Mouse (Mus musculus) MEL (cell line): ENCODE results near the gene Itgae. TPM values are rescaled to one million over a fixed set of nuclear protein-coding genes. Genes with fewer than 3 reads are reported as not detected.

Experiments used
- DNase-seq: peaks from one replicate; pipeline ENCODE4 v3.0.0; 2011; ENCODE audit warnings: low read depth, low spot score
- H3K27ac ChIP-seq: 2 replicates; pipeline ENCODE4 v1.5.1; 2012; ENCODE audit warnings: low read depth, mild to moderate bottlenecking, control low read depth, low read length, moderate library complexity; ENCODE audit not compliant: control insufficient read depth
- H3K27me3 ChIP-seq, 2 experiments: fragments of 150-350 bp in 1 of 2; sonication (generic) in 1 of 2; 2 replicates each; pipeline ENCODE4 v1.6.1; 2012; ENCODE audit warnings: low read length in 2 of 2, mild to moderate bottlenecking in 2 of 2, improper control_type of control experiment in 1 of 2, moderate library complexity in 1 of 2; ENCODE audit not compliant: insufficient read depth in 2 of 2, control insufficient read depth in 1 of 2
- H3K36me3 ChIP-seq, 2 experiments: 2 replicates each; pipeline ENCODE4 v1.6.1; 2012 to 2014; ENCODE audit warnings: low read length in 2 of 2, improper control_type of control experiment in 1 of 2, inconsistent platforms in 1 of 2, mild to moderate bottlenecking in 1 of 2; ENCODE audit not compliant: insufficient read depth in 2 of 2, control insufficient read depth in 1 of 2
- H3K4me1 ChIP-seq, 2 experiments: fragments of 150-350 bp in 1 of 2; sonication (generic) in 1 of 2; 2 replicates each; pipeline ENCODE4 v1.6.1; 2012; ENCODE audit warnings: low read length in 2 of 2, improper control_type of control experiment in 1 of 2, mild to moderate bottlenecking in 1 of 2; ENCODE audit not compliant: insufficient read depth in 2 of 2, control insufficient read depth in 1 of 2
- H3K4me3 ChIP-seq, 2 experiments: fragments of 150-350 bp in 1 of 2; sonication (generic) in 1 of 2; 2 replicates each; pipeline ENCODE4 v1.5.1; 2012; ENCODE audit warnings: low read depth in 2 of 2, low read length in 2 of 2, mild to moderate bottlenecking in 2 of 2, moderate library complexity in 2 of 2, control low read depth in 1 of 2, improper control_type of control experiment in 1 of 2; ENCODE audit not compliant: control insufficient read depth in 1 of 2, insufficient read depth in 1 of 2
- H3K79me2 ChIP-seq: 2 replicates; pipeline ENCODE4 v1.6.1; 2012; ENCODE audit warnings: mild to moderate bottlenecking, low read length, moderate library complexity; ENCODE audit not compliant: control insufficient read depth, poor library complexity, insufficient read depth
- H3K9ac ChIP-seq: 2 replicates; pipeline ENCODE4 v1.6.1; 2012; ENCODE audit warnings: low read depth, mild to moderate bottlenecking, control low read depth, low read length, moderate library complexity; ENCODE audit not compliant: control insufficient read depth, poor library complexity, severe bottlenecking
- H3K9me3 ChIP-seq: fragments of 150-350 bp; sonication (generic); replicated peaks from 2 replicates; pipeline ENCODE4 v1.6.1; 2012; ENCODE audit warnings: mild to moderate bottlenecking, low read length, improper control_type of control experiment, moderate library complexity; ENCODE audit not compliant: insufficient read depth
- CTCF ChIP-seq, 3 experiments: IDR thresholded peaks in 2 of 3; conservative IDR thresholded peaks in 1 of 3; 2 replicates each; pipeline ENCODE4 v1.5.1; 2011 to 2012; ENCODE audit warnings: low read length in 3 of 3, low read depth in 2 of 3, mild to moderate bottlenecking in 2 of 3, improper control_type of control experiment in 1 of 3, inconsistent platforms in 1 of 3, mixed read lengths in 1 of 3, moderate library complexity in 1 of 3; ENCODE audit not compliant: control insufficient read depth in 1 of 3, insufficient read depth in 1 of 3, poor library complexity in 1 of 3, severe bottlenecking in 1 of 3
- E2F4 ChIP-seq: IDR thresholded peaks from 2 replicates; pipeline ENCODE4 v1.6.1; 2011; ENCODE audit warnings: low read depth, low read length, improper control_type of control experiment, borderline replicate concordance
- ELF1 ChIP-seq: IDR thresholded peaks from 2 replicates; pipeline ENCODE4 v1.6.1; 2014; ENCODE audit warnings: low read depth, mild to moderate bottlenecking, inconsistent platforms, low read length, improper control_type of control experiment, moderate library complexity
- GABPA ChIP-seq: IDR thresholded peaks from 2 replicates; pipeline ENCODE4 v1.6.1; 2012; ENCODE audit warnings: low read depth, mild to moderate bottlenecking, inconsistent platforms, low read length, improper control_type of control experiment, moderate library complexity
- KAT2A ChIP-seq: conservative IDR thresholded peaks from 2 replicates; pipeline ENCODE4 v1.6.1; 2012; ENCODE audit warnings: low read depth, low read length, improper control_type of control experiment, inconsistent platforms
- MAZ ChIP-seq: IDR thresholded peaks from 2 replicates; pipeline ENCODE4 v1.6.1; 2012; ENCODE audit warnings: low read depth, mild to moderate bottlenecking, inconsistent platforms, low read length, improper control_type of control experiment
- MXI1 ChIP-seq: IDR thresholded peaks from 2 replicates; pipeline ENCODE4 v1.6.1; 2011; ENCODE audit warnings: mild to moderate bottlenecking, low read depth, low read length, improper control_type of control experiment
- MYB ChIP-seq: IDR thresholded peaks from 2 replicates; pipeline ENCODE4 v1.6.1; 2011; ENCODE audit warnings: mild to moderate bottlenecking, low read depth, low read length, improper control_type of control experiment
- NRF1 ChIP-seq: IDR thresholded peaks from 2 replicates; pipeline ENCODE4 v1.6.1; 2014; ENCODE audit warnings: low read depth, mild to moderate bottlenecking, inconsistent platforms, low read length, improper control_type of control experiment, moderate library complexity; ENCODE audit not compliant: poor library complexity, insufficient read depth, severe bottlenecking
- RCOR1 ChIP-seq: IDR thresholded peaks from 2 replicates; pipeline ENCODE4 v1.6.1; 2012; ENCODE audit warnings: low read depth, mild to moderate bottlenecking, inconsistent platforms, low read length, improper control_type of control experiment
- SMC3 ChIP-seq: IDR thresholded peaks from 2 replicates; pipeline ENCODE4 v1.6.1; 2011; ENCODE audit warnings: low read depth, low read length, improper control_type of control experiment
- TCF12 ChIP-seq: IDR thresholded peaks from 2 replicates; pipeline ENCODE4 v1.6.1; 2014; ENCODE audit warnings: low read depth, mild to moderate bottlenecking, inconsistent platforms, low read length, improper control_type of control experiment, moderate library complexity
- USF2 ChIP-seq, 2 experiments: IDR thresholded peaks; 2 replicates each; pipeline ENCODE4 v1.6.1; 2011 to 2012; ENCODE audit warnings: improper control_type of control experiment in 2 of 2, low read length in 2 of 2, borderline replicate concordance in 1 of 2, inconsistent platforms in 1 of 2, low read depth in 1 of 2, mild to moderate bottlenecking in 1 of 2; ENCODE audit not compliant: insufficient read depth in 1 of 2
- ZC3H11A ChIP-seq: IDR thresholded peaks from 2 replicates; pipeline ENCODE4 v1.6.1; 2012; ENCODE audit warnings: low read depth, mild to moderate bottlenecking, inconsistent platforms, low read length, improper control_type of control experiment
- ZMIZ1 ChIP-seq: IDR thresholded peaks from 2 replicates; pipeline ENCODE4 v1.6.1; 2012; ENCODE audit warnings: low read depth, mild to moderate bottlenecking, inconsistent platforms, low read length, improper control_type of control experiment, moderate library complexity
- ZNF384 ChIP-seq: IDR thresholded peaks from 2 replicates; pipeline ENCODE4 v1.6.1; 2012; ENCODE audit warnings: low read depth, mild to moderate bottlenecking, inconsistent platforms, low read length, improper control_type of control experiment
- polyA plus RNA-seq, 2 experiments: library from polyadenylated mRNA; stranded (reverse) in 1 of 2; unstranded in 1 of 2; fragments of >175 nt in 1 of 2; fragments of >200 nt in 1 of 2; gene quantifications; 2 replicates each; pipeline versions ENCODE4 v1.2.1 to v1.2.4; 2012; ENCODE audit warnings: low replicate concordance in 2 of 2, low read depth in 1 of 2; ENCODE audit not compliant: insufficient read length in 2 of 2, insufficient read depth in 1 of 2, missing spikeins in 1 of 2
- total RNA-seq: library from RNA; depleted of rRNA; stranded (reverse); fragments of 300-350 nt; gene quantifications from 2 replicates; pipeline ENCODE4 v1.2.3, GENCODE M21; 2012

Gene Itgae
- total and polyA plus RNA-seq, 3 experiments: 0.04 to 0.22 TPM; not detected in 1

DNA sequence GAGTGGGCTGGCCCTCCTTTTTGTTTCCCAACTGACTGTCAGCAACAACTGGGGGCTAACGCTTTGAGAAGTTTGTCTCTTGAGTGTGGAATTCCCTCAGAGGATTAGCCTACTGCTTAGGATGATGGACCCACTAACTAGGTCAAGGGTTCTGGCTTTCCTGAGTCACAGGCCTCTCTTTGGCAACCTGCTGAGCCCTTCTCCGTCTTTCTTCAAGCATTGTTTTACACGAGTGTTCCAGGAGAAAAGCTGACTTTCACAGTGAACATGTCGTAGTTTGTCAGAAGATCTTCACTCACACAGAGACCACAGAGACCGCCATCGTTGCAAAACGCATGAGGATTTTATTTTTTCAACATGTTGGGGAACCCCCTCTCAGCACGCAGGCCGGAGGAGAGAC is 57.8 kb downstream of the Itgae start:
- Histone ChIP-seq H3K36me3 (no peaks in the 10 kb centered on the region), H3K27ac (no peak overlapping the region), H3K4me3 (no peak overlapping the region), H3K9ac (no peak overlapping the region)
- no peak for TF ChIP-seq NRF1
- no peak for TF ChIP-seq MYB
- TF ChIP-seq KAT2A: no peak
- TF ChIP-seq RCOR1: no peak
- no peak for TF ChIP-seq GABPA
- no peak for TF ChIP-seq MXI1
- TF ChIP-seq, all 39 proteins: peak for 0
- Histone ChIP-seq H3K9me3 (no peaks in the 10 kb centered on the region), H3K27me3 (no peaks in the 10 kb centered on the region; a peak in 2 of 4 replicates), H3K79me2 (no peaks in the 10 kb centered on the region), H3K4me1 (no peaks in the 10 kb centered on the region)
- no peak for DNase-seq

- Histone ChIP-seq H3K36me3 (no peaks in the 10 kb centered on the region), H3K9me3 (no peaks in the 10 kb centered on the region), H3K79me2 (no peaks in the 10 kb centered on the region), H3K27me3 (peaks cover 0 to 3% of the 10 kb centered on the region in 2 experiments; a peak in 1 of 4 replicates), H3K9ac (no peak overlapping the region), H3K4me3 (no peak overlapping the region), H3K27ac (no peak overlapping the region), H3K4me1 (no peaks in the 10 kb centered on the region)
- no peak for TF ChIP-seq ZNF384
- no peak for TF ChIP-seq USF2 (IDR thresholded peaks at IDR 0.05; ENCODE audit: borderline replicate concordance in 1 of 2, insufficient read depth in 1 of 2, low read depth in 1 of 2, low read length in 2 of 2)
- no peak for TF ChIP-seq MYB
- TF ChIP-seq E2F4: no peak
- no peak for TF ChIP-seq SMC3
- TF ChIP-seq CTCF (IDR thresholded peaks at IDR 0.05 in 2 of 3, conservative IDR thresholded peaks at IDR 0.05 in 1 of 3; ENCODE audit: control insufficient read depth in 1 of 3, insufficient read depth in 1 of 3, low read depth in 2 of 3, low read length in 3 of 3, poor library complexity in 1 of 3, severe bottlenecking in 1 of 3): no peak
- TF ChIP-seq NRF1: no peak
- no peak for TF ChIP-seq TCF12
- DNase-seq: no peak
These were observed 64.7 kb downstream of the Itgae start for GRCm38 (mm10) chr11:73155071-73155470.

DNA sequence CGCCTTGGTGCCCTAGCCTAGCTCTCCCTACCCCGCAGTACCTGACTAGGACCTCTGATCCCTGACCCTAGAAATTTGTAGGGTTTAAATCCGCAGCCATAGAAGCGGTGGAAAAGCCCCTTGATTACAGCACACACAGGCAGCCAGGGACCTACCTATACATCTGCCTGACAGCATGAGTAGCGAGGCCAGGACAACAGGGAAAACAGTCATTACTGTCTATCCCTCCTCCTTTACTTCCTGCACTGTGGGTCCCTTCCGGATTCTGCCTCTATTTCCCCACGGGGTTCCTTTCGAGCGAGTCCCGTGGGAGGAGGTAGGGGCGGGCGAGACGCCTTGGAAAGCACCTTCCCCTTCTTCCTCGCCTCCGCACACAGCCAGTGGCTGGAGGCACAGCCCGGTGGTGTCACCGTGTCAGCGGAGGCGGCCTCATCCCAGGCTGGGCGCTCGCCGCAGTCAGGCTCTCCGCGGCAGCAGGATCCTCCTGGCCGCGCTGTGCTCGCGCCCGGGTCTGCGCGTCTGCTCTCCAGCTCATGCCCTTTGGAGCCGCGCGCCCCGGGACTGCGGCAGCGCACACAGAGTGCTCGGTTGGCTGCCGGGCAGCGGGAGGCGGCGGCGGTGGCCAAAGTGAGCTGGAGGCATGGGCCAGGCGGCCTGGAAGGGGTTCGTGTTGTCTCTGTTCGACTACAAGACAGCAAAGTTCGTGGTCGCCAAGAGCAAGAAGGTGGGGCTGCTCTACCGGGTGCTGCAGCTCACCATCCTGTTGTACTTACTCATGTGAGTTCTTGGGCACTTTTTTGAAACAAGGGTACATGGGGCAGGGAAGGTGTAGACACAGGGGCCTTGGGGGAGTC is 69.8 kb downstream of the Itgae start, which contains the start of gene P2rx5:
P2rx5 (plus strand) TSS at position 465 of the 854 bp plus-strand sequence.
- no peaks in the 10 kb centered on the region for H3K36me3 ChIP-seq
- no peak for DNase-seq
- H3K9ac ChIP-seq: no peak within 1 kb of the TSS
- no peaks in the 10 kb centered on the region for H3K9me3 ChIP-seq
- no peak within 1 kb of the TSS for H3K4me3 ChIP-seq
- no peaks in the 10 kb centered on the region for H3K79me2 ChIP-seq
- H3K27ac ChIP-seq: no peak within 1 kb of the TSS
- H3K27me3 ChIP-seq: peaks cover 0 to 1% of the 10 kb centered on the region in 2 experiments; a peak in 1 of 4 replicates
- TF ChIP-seq NRF1 (no peak), MAZ (no peak), ZMIZ1 (no peak), ELF1 (no peak), E2F4 (no peak), ZC3H11A (no peak)
- TF ChIP-seq, all 39 proteins: peak for 0
- no peaks in the 10 kb centered on the region for H3K4me1 ChIP-seq
